Mouse (Mus musculus): Measurements from ENCODE around the gene Ifitm5.
"Not testable (repeated sequence)": the region's sequence is repeated elsewhere in the genome, so short reads cannot be mapped to it uniquely, and the experiment has no call there.

Gene Ifitm5

GRCm38 (mm10) chr7:140949824-140950530 is at the start of gene Ifitm5:
TSS of gene Ifitm5 (minus strand) at chr7:140950291.
- no peak for DNase-seq (ENCODE audit: low spot score)

DNA sequence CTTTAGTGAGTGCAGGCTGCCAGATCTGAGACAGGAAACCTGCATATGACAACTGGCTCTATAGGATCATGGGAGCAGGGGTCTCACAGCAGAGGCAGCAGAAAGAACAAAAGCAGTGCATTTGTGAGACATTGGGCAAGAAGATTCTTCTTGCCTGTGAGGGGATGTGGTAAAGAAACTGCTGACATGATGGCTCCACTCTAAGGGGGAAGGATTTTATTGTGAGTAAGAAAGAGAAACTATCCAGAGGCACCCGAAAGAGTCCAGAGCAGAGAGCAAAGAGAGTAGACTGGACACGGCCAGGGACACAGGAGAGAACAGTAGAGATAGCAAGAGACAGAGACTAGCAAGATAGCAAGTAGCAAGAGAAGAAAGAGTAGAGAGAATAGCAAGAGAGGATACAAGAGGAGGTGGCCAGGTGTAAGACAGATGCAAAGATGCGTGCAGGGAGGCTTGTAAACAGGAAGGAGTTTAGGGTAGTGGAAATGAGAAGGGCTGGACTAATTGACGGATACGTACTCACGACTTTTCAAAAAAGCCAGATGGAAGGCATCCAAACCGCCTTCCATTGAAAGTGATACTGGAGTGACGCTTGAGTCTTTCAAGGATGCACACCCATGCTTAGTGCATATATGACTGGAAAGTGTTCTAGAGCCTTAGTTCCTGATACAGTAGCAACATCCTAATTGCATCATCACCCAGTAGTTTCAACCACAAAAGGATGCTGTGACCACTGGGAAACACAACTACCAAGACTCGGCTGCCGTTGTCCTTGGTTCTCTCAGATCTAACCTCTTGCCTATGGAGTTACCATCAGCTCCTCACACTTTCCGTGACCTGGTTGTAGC is 49.0 kb upstream of the Ifitm5 start:
- DNase-seq (ENCODE audit: low spot score): no peak

- DNase-seq (ENCODE audit: low spot score): no peak
Observed at GRCm38 (mm10) chr7:140997817-140998216, 47.7 kb upstream of the Ifitm5 start.

GRCm38 (mm10) chr7:140991117-140991689 is 41.1 kb upstream of the Ifitm5 start:
- no peak for DNase-seq (ENCODE audit: low spot score)

GRCm38 (mm10) chr7:140990622-140991021 is 40.5 kb upstream of the Ifitm5 start:
- DNase-seq (ENCODE audit: low spot score): no peak

DNA sequence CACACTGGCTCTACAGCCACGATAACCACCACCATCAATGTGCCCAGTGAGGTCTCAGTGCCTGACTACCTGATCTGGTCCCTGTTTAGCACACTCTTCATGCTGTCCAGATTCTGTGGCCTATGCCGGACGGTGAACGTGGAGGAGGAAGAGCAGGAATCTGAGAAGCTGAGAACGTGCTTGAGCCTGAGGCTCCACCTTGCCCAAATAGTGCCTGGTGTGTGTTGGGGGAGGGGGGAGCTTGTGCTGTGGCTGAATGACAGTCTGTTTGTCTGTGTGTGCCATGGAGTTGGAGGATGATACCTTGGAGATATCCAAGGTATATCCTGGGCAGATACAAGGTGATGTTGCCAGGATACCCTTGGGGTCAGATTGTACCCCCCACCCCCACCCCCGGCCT is 40.1 kb upstream of the Ifitm5 start:
- DNase-seq (ENCODE audit: low spot score): no peak

GRCm38 (mm10) chr7:140989022-140989421 is 38.9 kb upstream of the Ifitm5 start:
- DNase-seq (ENCODE audit: low spot score): no peak

GRCm38 (mm10) chr7:140987182-140988138 is 37.4 kb upstream of the Ifitm5 start:
- DNase-seq (ENCODE audit: low spot score): no peak

GRCm38 (mm10) chr7:140982971-140983370 is 32.9 kb upstream of the Ifitm5 start:
- no peak for DNase-seq (ENCODE audit: low spot score)

GRCm38 (mm10) chr7:140981704-140982103 is 31.6 kb upstream of the Ifitm5 start:
- no peak for DNase-seq (ENCODE audit: low spot score)

DNA sequence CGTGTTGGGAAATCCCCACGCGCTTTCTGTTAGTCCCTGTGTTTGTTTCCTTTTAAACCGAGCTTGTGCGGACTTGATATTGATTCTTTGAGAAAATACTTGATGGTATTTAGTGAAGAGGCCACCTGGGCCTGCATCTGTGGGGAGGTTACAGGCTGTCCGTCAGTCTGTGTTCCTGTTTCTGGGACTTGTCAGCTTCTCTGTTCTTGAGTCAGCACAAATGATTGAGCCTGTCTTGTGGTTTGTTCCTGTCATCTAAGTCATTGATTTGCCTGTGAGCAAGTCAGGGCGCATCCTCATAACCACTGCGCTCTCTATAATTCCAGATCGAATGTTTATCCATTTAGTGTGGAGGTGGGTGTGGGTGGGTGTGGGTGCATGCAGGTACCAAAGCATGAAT is 26.6 kb upstream of the Ifitm5 start:
- not testable (repeated sequence) for DNase-seq (ENCODE audit: low spot score)

- no peak for DNase-seq (ENCODE audit: low spot score)
Observed at GRCm38 (mm10) chr7:140975465-140975864, 25.4 kb upstream of the Ifitm5 start.

DNA sequence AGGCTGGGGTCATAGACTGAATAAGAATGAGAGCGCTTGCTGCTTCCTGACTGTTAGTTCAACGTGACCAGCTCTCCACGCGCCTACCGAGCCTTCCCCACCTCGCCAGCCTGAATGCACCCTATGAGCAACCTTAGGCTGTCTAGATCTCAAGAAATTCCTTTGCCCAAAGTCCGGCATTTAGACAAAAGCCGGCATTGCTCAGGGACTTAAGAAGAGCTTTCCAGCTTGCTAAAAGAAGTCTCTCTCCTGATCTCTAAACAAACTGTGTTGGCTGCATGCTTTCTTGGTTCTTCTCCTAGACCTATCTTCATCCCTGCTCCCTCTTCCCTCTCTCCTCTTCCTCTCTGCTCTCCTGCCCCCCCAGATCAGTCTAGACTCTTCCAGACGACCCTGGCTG is 24.8 kb upstream of the Ifitm5 start:
- DNase-seq (ENCODE audit: low spot score): no peak

DNA sequence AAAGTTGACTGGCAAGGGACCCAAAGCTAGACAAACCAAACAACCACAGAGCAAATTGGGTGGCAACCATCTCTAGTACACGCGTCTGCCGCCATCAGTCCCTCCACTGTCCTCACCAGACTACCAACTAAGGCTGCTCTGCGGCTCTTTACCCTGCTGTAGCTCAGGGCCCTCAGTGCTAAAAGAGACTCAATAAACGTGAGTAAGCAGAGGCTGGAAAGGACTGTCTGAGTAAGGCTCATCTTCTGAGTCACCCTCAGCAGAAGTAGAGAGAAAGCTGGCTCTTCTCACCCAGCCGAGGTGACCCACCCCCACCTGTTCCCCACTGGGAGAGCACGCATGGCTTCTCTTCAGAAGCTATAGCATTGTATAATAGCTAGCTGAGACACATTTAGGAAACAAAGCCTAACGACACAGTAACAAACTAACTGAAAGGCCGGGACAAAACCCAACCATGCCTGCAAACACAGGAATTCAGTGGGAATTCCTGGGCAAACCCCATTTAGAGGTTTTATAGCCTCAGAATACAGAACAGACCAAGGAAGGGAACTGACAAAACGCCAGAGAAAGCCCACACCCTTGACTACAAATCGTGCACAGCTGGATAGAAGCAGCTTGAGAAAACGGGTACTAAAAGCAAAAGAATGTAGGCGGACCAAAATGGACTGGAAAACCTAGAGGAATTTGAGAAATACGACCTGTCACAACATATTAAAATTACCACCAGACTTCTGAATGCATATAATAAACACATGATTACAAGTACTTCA is 23.5 kb upstream of the Ifitm5 start:
- no peak for DNase-seq (ENCODE audit: low spot score)

DNA sequence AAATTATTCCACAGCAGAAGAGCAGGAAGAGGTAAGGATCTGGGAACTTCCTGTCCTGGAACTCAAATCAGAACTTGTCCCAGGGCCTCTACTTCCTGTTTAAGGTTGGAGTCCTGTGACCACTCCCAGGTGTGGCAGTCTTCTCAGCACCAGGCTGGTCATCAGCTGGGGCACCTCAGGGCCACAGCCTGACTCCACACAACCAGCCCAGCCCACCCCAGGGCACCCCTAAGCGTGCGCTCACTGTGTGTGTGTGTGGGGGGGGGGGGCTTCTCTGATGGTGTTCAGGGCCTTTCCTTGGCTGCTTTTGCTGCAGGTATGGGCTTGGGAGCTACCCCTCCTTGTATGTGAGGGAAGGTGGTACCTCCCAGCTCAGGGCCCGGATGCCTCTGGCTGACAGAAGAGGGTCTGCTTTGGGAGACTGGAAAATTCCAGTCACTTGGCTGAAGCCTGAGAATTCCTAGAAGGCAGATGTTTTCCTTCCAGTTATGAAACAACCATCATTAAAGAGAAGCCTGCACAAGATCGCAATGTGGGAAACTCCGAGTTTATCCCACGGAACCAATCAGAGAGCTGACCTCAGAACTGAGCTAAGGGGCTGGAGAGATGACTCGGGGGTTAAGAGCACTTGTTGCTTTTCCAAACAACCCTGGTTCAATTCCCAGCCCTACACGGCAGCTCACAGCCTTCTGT is 21.5 kb upstream of the Ifitm5 start:
- DNase-seq (ENCODE audit: low spot score): no peak

- no peak for DNase-seq (ENCODE audit: low spot score)
Observed at GRCm38 (mm10) chr7:140970931-140971330, 20.8 kb upstream of the Ifitm5 start.

DNA sequence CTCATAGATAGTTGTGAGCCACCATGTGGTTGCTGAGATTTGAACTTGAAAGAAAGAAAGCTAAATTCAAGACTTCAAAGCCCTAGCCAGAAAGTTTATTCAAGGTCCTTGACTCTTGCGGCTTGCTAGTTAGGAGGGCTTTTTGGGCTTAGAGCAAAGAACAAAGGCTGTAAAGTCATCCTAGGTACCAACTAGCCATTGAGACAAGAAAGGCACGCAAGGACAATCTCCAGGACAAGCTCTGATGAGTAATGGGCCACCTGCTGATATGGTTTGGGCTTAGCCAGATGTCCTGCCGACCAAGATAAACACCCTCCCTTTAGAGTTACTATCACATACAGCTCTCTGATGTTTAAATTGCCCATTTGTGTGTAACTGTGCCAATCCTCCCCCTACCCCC is 18.6 kb upstream of the Ifitm5 start:
- not testable (repeated sequence) for DNase-seq (ENCODE audit: low spot score)

GRCm38 (mm10) chr7:140967862-140968591 is 17.9 kb upstream of the Ifitm5 start:
- DNase-seq (ENCODE audit: low spot score): peak; percentile 68

DNA sequence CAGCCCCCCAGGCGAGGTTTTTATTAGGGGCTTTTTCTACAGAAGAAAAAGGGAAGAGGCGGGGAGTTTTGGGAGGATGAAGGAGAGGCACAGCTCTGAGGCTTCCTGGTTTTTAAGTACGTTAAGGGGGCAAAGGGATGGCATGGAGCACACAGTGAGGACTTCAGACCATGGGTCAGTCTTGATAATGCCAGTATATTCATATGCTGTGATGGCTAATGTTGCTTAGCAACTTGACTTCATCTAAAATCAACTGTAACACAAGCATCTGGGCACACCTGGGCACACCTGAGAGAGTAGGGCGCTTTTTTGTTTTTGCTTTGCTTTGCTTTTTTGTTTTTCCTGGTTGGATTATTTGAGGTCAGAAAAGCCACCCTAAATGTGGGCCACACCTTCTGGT is 16.8 kb upstream of the Ifitm5 start, which contains the start of gene Ifitm1:
TSS of gene Ifitm1 (plus strand) at position 301 of the 400 bp plus-strand sequence.
- DNase-seq (ENCODE audit: low spot score): no peak

GRCm38 (mm10) chr7:140962733-140963132 is 12.6 kb upstream of the Ifitm5 start:
- no peak for DNase-seq (ENCODE audit: low spot score)
